Mouse (Mus musculus) lung, embryonic 14.5 days (tissue): ENCODE data around the gene Sec16b. TPM values are rescaled to one million over a fixed set of nuclear protein-coding genes. Genes with fewer than 3 reads are reported as not detected.

Experiments used
- ATAC-seq: fragments of 200-750 bp; cut with Nextera tagmentation; 2 replicates; pipeline ENCODE4 v1.8.0; 2017; ENCODE audit warnings: mild to moderate bottlenecking, moderate TSS enrichment, moderate library complexity; ENCODE audit not compliant: insufficient read depth
- DNase-seq: peaks from one replicate; pipeline ENCODE4 v3.0.0-alpha.2; 2015
- H3K27ac ChIP-seq: fragments of 300-500 bp; sonication (generic); 2 replicates; pipeline ENCODE4 v1.5.1; 2014; ENCODE audit warnings: low read depth, mild to moderate bottlenecking, moderate library complexity
- H3K27me3 ChIP-seq: fragments of 300-500 bp; sonication (generic); 2 replicates; pipeline ENCODE4 v1.6.1; 2014; ENCODE audit warnings: low read length, control low read depth; ENCODE audit not compliant: insufficient read depth
- H3K36me3 ChIP-seq: fragments of 300-500 bp; sonication (generic); 2 replicates; pipeline ENCODE4 v1.6.1; 2014; ENCODE audit warnings: control low read depth; ENCODE audit not compliant: insufficient read depth
- H3K4me1 ChIP-seq: fragments of 300-500 bp; sonication (generic); 2 replicates; pipeline ENCODE4 v1.6.1; 2014; ENCODE audit warnings: antibody characterized with exemption, control low read depth; ENCODE audit not compliant: insufficient read depth
- H3K4me2 ChIP-seq: fragments of 300-500 bp; sonication (generic); 2 replicates; pipeline ENCODE4 v1.6.1; 2014; ENCODE audit warnings: mild to moderate bottlenecking
- H3K4me3 ChIP-seq: fragments of 300-500 bp; sonication (generic); 2 replicates; pipeline ENCODE4 v1.5.1; 2014; ENCODE audit warnings: low read depth, low read length
- H3K9ac ChIP-seq: fragments of 300-500 bp; sonication (generic); 2 replicates; pipeline ENCODE4 v1.6.1; 2014
- H3K9me3 ChIP-seq: fragments of 300-500 bp; sonication (generic); 2 replicates; pipeline ENCODE4 v1.6.1; 2016; ENCODE audit warnings: low read depth, low read length, control low read depth
- CTCF ChIP-seq: IDR thresholded peaks from 2 replicates; pipeline ENCODE4 v1.5.1; 2016; ENCODE audit warnings: antibody characterized with exemption, low read depth
- WGBS: fragments of 180-500 bp; shearing (Covaris S2); extraction: QIAGEN DNeasy Blood & Tissue Kit; methylation state at CpG from one replicate; pipeline ENCODE4 v1.1.7; 2014; 5-methylcytosine and 5-hydroxymethylcytosine counted together
- polyA plus RNA-seq: library from polyadenylated mRNA; unstranded; fragments of >200 nt; fragmentation: Nextera tagmentation; extraction: Ambion mirVana; gene quantifications from 2 replicates; pipeline ENCODE4 v1.2.1, GENCODE M21; 2014

Gene Sec16b
- 2.3 and 3.3 TPM in 2 replicates for polyA plus RNA-seq

DNA sequence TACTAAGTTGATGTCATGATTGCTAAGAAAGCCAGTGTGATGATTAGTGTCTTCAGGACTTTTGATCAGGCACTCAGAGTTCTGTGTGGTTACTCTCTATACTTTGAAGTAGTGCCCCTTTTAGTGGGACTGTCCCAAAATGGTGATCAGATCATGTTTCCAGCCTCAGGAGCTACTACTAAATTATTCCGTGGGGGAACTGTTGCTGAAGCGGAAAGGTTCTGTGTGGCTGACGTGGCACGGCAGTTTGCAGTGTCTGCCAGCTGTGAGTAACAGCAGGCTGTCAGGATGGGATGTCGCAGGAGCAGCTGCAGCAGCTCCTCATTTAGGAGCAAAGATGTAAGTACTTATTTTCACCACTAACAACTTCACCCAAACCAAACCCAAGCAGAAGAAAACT lies at the start of gene Sec16b:
Sec16b (plus strand) TSS at position 207 of the 400 bp plus-strand sequence.
- ATAC-seq (peak; percentile 77), DNase-seq (peak; percentile 78)
- no peak within 1 kb of the TSS for H3K9ac ChIP-seq
- H3K4me1 ChIP-seq: no peaks in the 10 kb centered on the region
- H3K27me3 ChIP-seq: no peaks in the 10 kb centered on the region
- TF ChIP-seq CTCF: no peak
- H3K4me2 ChIP-seq: peak within 1 kb of the TSS; percentile 29
- H3K27ac ChIP-seq: peak within 1 kb of the TSS; percentile 31; the same call in 1 of the 2 replicates
- no peaks in the 10 kb centered on the region for H3K36me3 ChIP-seq
- WGBS: 35% methylated on average over 5 of the region's 5 CpGs
- H3K9me3 ChIP-seq: no peaks in the 10 kb centered on the region
- H3K4me3 ChIP-seq: no peak within 1 kb of the TSS

DNA sequence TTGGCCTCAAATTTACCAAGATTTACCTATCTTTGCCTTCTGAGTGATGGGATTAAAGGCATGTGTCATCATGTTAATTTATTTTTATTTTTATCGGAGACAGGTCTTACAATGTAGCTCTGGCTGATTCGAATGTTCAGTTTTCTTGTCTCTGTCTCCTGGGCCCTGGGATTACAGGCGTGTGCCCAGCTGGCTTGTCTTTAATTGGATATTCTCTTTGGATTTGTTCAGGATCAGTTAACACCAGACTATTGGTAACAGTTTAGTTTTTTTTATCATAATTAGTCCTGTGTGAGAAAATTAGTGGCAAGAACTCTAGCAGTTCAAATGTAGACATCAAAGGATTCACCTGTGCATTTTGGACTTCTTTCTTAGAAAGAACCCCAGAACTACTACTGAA lies 48.7 kb upstream of the Sec16b start:
- Histone ChIP-seq H3K4me2 (peak overlapping the region; percentile 74), H3K4me1 (no peaks in the 10 kb centered on the region), H3K27me3 (no peaks in the 10 kb centered on the region), H3K36me3 (no peaks in the 10 kb centered on the region), H3K9me3 (no peaks in the 10 kb centered on the region), H3K4me3 (no peak overlapping the region), H3K27ac (no peak overlapping the region), H3K9ac (no peak overlapping the region)
- WGBS: 88% methylated on average over 3 of the region's 3 CpGs
- ATAC-seq (no peak), DNase-seq (no peak)
- no peak for TF ChIP-seq CTCF

DNA sequence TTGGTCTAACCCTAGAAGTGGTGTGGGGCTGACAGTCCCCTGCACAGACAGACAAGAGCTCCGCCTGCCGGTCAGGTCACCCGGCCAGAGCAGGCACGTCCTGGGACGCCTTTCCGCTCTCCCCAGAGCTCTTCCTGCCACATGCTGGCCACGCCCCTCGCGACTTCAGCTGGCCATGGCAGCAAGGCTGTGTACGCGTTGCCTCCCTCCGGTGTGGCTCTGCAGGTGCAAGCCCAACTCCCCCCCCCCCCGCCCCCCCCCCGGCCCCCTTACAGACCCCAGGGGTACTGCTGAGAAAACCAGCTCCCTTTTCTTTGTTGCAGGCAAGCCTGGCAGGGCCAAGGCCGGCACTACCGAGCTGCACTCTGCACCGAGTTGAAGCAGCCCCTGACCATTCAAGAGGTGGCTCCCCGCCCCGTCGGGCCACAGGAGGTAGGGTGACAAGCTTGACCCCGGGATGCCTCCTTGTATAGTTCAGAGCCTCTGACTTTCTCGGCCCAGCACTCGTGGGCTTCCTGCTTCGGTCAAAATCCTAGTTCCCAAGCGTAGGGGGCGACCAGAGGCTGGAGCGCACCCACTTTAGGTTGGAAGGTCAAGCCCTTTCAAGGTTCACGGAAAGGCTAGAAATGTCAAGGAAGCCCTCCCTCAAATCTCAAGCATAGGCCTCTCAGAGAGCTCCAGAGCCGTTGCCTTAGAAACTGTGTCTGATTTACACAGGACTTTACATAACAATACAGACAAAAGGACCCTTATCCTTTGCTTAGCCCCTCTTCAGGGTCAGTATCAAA lies 47.9 kb upstream of the Sec16b start, which contains the start of gene Cryzl2:
Cryzl2 (plus strand) TSS at position 157 of the 788 bp plus-strand sequence.
- H3K27me3 ChIP-seq: no peaks in the 10 kb centered on the region
- peak within 1 kb of the TSS; percentile 37 for H3K4me3 ChIP-seq
- TF ChIP-seq CTCF: peak; percentile 89
- no peaks in the 10 kb centered on the region for H3K4me1 ChIP-seq
- peak; percentile 97 for ATAC-seq
- WGBS: 8% methylated on average over 27 of the region's 29 CpGs
- no peaks in the 10 kb centered on the region for H3K36me3 ChIP-seq
- peak; percentile 90 for DNase-seq
- no peak within 1 kb of the TSS for H3K27ac ChIP-seq
- peak within 1 kb of the TSS; percentile 52 for H3K9ac ChIP-seq
- peak within 1 kb of the TSS; percentile 74 for H3K4me2 ChIP-seq
- no peaks in the 10 kb centered on the region for H3K9me3 ChIP-seq

DNA sequence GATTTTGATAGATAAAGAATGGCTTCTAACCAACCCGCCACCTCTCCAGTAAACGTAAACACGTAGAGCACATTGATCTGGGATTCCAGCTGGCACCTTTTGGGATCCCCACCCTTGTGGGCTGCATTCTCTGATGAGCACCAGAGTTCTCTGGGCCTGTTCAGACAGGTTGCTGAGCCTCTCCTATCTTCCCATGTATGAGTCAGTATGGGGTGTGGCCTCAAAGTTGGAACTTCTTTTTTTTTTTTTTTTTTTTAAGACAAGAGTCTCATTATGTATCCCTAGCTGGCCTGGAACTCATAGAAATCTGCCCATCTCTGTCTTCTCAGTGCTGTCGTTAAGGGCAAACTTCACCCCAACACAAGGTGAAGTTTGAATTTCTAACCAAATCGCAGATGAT lies 46.6 kb upstream of the Sec16b start:
- ATAC-seq: no peak

DNA sequence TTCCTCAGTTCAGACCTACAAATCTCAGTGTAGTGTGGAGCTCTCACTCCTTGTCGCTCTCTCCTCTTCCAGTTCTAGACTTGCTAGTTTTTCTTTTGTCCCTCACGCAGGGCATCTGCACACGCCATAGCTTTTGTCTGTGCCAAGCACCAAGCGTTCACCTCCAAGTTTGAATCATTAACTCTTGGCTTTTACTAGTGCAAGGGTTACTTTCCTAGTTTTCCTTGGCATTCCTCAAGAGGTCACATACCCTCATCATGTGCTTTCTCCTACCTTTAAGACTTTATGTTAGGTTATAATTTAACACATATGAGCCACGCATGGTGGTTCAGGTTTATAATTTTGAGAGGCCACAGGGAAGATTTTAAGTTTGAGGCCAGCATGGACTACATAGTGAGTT lies 45.3 kb upstream of the Sec16b start:
- WGBS: 91% methylated on average over 5 of the region's 5 CpGs
- Histone ChIP-seq H3K4me2 (no peak overlapping the region), H3K36me3 (no peaks in the 10 kb centered on the region)

More for the DNA sequence above, 46.6 kb upstream of the Sec16b start:
- Histone ChIP-seq H3K27ac (no peak overlapping the region), H3K27me3 (no peaks in the 10 kb centered on the region), H3K9me3 (no peaks in the 10 kb centered on the region), H3K36me3 (no peaks in the 10 kb centered on the region), H3K4me2 (no peak overlapping the region), H3K4me3 (no peak overlapping the region), H3K4me1 (no peaks in the 10 kb centered on the region), H3K9ac (no peak overlapping the region)
- WGBS: 84% methylated on average over 5 of the region's 5 CpGs
- DNase-seq: no peak
- no peak for TF ChIP-seq CTCF

DNA sequence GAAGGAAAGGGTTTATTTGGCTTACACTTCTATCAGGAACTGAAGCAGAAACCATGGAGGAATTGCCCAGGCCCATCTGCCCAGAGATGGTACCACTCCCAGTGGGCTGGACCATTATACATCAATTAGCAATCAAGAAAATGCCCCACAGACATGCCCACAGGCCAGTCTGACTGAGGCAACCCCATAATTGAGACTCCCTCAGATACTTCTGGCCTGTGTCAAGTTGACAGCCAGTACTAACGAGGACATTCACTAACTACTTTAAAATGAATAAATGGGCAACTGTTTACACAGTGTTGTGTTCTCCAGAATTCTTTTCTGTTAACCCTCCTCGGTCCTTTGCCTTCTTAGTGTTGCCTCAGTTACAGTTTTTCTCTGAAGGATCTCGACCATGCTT lies 44.2 kb upstream of the Sec16b start:
- TF ChIP-seq CTCF: no peak
- DNase-seq (no peak), ATAC-seq (no peak)
- no peaks in the 10 kb centered on the region for H3K9me3 ChIP-seq
- WGBS: 54% methylated on average over 3 of the region's 3 CpGs
- H3K4me3 ChIP-seq: no peak overlapping the region
- H3K27ac ChIP-seq: no peak overlapping the region
- H3K36me3 ChIP-seq: no peaks in the 10 kb centered on the region
- H3K4me1 ChIP-seq: no peaks in the 10 kb centered on the region
- no peak overlapping the region for H3K9ac ChIP-seq
- H3K4me2 ChIP-seq: no peak overlapping the region
- no peaks in the 10 kb centered on the region for H3K27me3 ChIP-seq

More for the DNA sequence above, 45.3 kb upstream of the Sec16b start:
- no peak for TF ChIP-seq CTCF
- no peaks in the 10 kb centered on the region for H3K9me3 ChIP-seq
- no peaks in the 10 kb centered on the region for H3K27me3 ChIP-seq
- H3K9ac ChIP-seq: no peak overlapping the region
- no peak overlapping the region for H3K4me3 ChIP-seq
- H3K4me1 ChIP-seq: no peaks in the 10 kb centered on the region
- DNase-seq (no peak), ATAC-seq (no peak)
- no peak overlapping the region for H3K27ac ChIP-seq

DNA sequence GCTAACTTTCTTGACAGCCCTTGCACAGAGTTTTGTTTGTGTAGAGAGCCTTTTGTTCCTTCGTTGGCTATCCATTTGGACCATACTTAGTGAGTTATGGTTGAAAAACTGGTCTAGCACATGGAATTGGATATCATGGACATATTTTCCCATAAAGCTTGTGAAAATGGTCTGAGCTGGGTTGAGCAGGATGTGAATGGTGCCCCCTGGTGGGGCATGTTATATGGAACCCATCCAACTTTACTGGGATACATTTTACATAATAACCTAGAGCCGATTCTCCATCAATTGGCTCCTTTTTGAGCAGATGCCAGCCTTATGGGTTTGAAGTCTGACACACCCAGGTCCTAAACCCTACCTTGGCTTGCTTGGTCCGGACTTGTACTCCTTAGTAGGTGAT lies 41.3 kb upstream of the Sec16b start:
- DNase-seq (peak; percentile 71), ATAC-seq (no peak)
- Histone ChIP-seq H3K9me3 (no peaks in the 10 kb centered on the region), H3K4me2 (no peak overlapping the region), H3K4me3 (no peak overlapping the region), H3K27me3 (no peaks in the 10 kb centered on the region), H3K9ac (no peak overlapping the region), H3K4me1 (no peaks in the 10 kb centered on the region), H3K36me3 (no peaks in the 10 kb centered on the region), H3K27ac (no peak overlapping the region)
- peak; percentile 54 for TF ChIP-seq CTCF
- WGBS: 66% methylated on average over 3 of the region's 3 CpGs
